Mouse (Mus musculus) spleen, adult 2 months (tissue): ENCODE data around the gene Cdk9. TPM values are rescaled to one million over a fixed set of nuclear protein-coding genes. Genes with fewer than 3 reads are reported as not detected.

Experiments
- DNase-seq, 2 experiments: peaks; one replicate each; pipeline versions ENCODE4 v3.0.0 to v3.0.0-alpha.2; 2012 to 2021; ENCODE audit warnings: low spot score in 2 of 2, low read depth in 1 of 2
- H3K27ac ChIP-seq: fragments of 200-500 bp; 2 replicates; pipeline ENCODE4 v1.5.1; 2012; ENCODE audit warnings: low read length, inconsistent platforms; ENCODE audit not compliant: insufficient read depth
- H3K27me3 ChIP-seq: fragments of 200-500 bp; 2 replicates; pipeline ENCODE4 v1.6.1; 2012; ENCODE audit warnings: mild to moderate bottlenecking, moderate library complexity, low read length, inconsistent platforms; ENCODE audit not compliant: control insufficient read depth, insufficient read depth
- H3K36me3 ChIP-seq: fragments of 200-500 bp; 2 replicates; pipeline ENCODE4 v1.6.1; 2012; ENCODE audit warnings: mild to moderate bottlenecking, low read length, inconsistent platforms; ENCODE audit not compliant: control insufficient read depth, insufficient read depth
- H3K4me1 ChIP-seq: fragments of 200-500 bp; 2 replicates; pipeline ENCODE4 v1.6.1; 2011; ENCODE audit warnings: inconsistent platforms; ENCODE audit not compliant: control insufficient read depth, insufficient read depth, insufficient read length
- H3K4me3 ChIP-seq: fragments of 200-500 bp; 2 replicates; pipeline ENCODE4 v1.5.1; 2011; ENCODE audit warnings: mild to moderate bottlenecking, inconsistent platforms; ENCODE audit not compliant: insufficient read depth, insufficient read length; ENCODE audit errors: extremely low read depth
- CTCF ChIP-seq: fragments of 200-500 bp; IDR thresholded peaks from 2 replicates; pipeline ENCODE4 v1.5.1; 2011; ENCODE audit warnings: mild to moderate bottlenecking, inconsistent platforms; ENCODE audit not compliant: insufficient read depth, insufficient read length, insufficient replicate concordance; ENCODE audit errors: extremely low read depth
- POLR2A ChIP-seq: fragments of 200-500 bp; IDR thresholded peaks from 2 replicates; pipeline ENCODE4 v1.6.1; 2011; ENCODE audit warnings: low read depth, low read length, inconsistent platforms
- WGBS: fragments of 180-500 bp; shearing (Covaris S2); methylation state at CpG from one replicate; pipeline ENCODE4 v1.1.7; 2018; 5-methylcytosine and 5-hydroxymethylcytosine counted together
- polyA plus RNA-seq: library from polyadenylated mRNA; depleted of rRNA; stranded (reverse); fragments of >200 nt; gene quantifications from 2 replicates; pipeline ENCODE4 v1.2.3, GENCODE M21; 2012

Cdk9 gene
- polyA plus RNA-seq, 1 experiment = 125 TPM

DNA sequence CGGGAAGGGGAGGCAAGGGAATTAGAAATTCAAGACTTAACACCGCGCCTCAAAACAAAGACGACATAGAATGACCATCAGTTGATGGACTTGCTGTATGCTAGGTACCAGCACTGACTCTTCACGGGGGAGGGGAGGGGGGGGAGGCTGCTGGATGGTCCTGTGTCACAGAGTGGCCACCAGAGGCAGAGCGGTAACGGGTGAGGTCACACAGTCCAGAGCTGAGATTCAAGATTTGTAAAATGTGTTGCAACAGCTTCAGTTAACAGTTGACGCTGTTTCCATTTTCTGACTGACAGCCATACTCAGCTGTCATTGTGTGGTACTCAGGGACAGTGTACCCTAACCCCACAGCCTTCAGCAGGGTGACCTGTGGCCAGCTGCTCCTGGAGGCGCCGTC is 39.3 kb upstream of the Cdk9 start:
- 92% methylated on average over 10 of the region's 10 CpGs for WGBS
- Histone ChIP-seq H3K36me3 (peaks cover 57% of the 10 kb centered on the region), H3K4me1 (no peaks in the 10 kb centered on the region), H3K27ac (no peak overlapping the region), H3K4me3 (no peak overlapping the region), H3K27me3 (no peaks in the 10 kb centered on the region)
- DNase-seq = no peak
- TF ChIP-seq POLR2A = no peak
- no peak for TF ChIP-seq CTCF

DNA sequence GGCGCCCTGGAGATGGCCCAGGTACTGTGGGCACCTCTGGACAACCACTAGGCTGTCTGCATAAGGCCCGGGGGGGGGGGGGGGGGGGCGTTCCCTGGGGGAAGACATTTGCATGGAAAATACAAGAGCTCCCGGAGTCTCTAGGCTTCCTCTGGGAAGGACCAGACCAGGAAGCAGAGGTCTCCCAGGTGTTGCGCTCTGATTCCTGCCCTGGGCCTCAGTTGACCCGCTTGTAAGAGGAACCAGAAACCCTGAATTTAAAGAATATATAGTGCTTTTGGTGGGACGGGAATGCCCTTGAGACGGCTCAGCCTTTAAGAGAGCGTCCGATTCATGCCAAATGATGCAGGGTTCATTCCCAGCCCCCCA is 38.8 kb upstream of the Cdk9 start:
- 95% methylated on average over 8 of the region's 10 CpGs for WGBS
- Histone ChIP-seq H3K27me3 (no peaks in the 10 kb centered on the region), H3K36me3 (peaks cover 62% of the 10 kb centered on the region), H3K27ac (no peak overlapping the region), H3K4me3 (no peak overlapping the region), H3K4me1 (no peaks in the 10 kb centered on the region)
- no peak for TF ChIP-seq POLR2A
- TF ChIP-seq CTCF = no peak
- no peak for DNase-seq

DNA sequence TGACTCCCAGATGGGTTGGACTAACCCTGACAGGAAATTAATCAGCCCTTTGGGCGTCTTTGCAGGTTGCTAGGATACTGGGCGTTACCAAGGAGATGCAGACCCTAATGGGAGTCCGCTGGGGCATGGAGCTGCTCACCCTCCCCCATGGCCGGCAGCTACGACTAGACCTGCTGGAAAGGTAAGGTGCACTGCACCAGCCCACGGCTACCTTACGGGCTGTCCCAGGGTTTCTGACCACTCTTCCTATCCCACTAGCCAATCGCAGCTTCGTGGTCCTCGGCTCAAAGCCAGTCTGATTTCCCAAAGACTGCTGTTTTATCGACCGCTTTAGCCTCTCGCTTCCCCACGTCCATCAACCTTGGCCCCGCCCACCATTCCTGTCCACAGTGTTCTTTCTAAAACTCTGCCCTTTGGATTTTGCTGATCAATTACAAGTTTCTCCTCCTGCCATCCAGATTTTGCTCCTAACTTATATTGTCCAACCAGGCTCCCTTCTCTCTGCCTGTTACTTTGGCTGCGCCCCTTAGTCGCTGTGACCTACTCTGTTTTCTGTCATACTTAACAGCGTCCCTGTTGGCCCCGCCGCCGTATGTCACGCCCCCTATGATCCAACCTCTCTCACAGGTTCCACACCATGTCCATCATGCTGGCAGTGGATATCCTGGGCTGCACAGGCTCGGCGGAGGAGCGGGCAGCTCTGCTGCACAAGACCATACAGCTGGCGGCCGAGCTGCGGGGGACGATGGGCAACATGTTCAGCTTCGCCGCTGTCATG is 38.2 kb upstream of the Cdk9 start:
- no peak overlapping the region for H3K4me3 ChIP-seq
- H3K27ac ChIP-seq = no peak overlapping the region
- H3K36me3 ChIP-seq = peaks cover 66% of the 10 kb centered on the region
- H3K27me3 ChIP-seq = no peaks in the 10 kb centered on the region
- no peaks in the 10 kb centered on the region for H3K4me1 ChIP-seq
- WGBS = 94% methylated on average over 31 of the region's 31 CpGs
- TF ChIP-seq POLR2A (no peak), CTCF (no peak)
- no peak for DNase-seq

DNA sequence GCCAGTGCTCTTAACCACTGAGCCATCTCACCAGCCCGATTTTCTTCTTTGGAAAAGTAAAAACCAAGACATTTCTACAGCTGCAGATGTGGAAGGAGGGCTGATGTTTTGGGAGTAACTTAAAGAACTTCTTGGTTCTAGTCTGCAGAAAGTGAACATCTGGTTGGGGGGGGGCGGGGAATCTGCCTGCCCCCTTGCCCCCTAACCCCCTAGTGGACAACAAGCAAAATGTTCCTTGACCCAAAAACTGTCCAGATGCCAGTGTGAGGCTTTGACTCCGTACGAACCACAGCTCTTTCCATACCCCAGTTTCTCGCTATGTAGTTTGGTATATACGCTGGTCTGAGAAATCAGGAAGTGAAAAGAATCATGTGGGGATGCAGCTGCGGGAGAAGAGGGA is 37.3 kb upstream of the Cdk9 start:
- H3K36me3 ChIP-seq = peaks cover 75% of the 10 kb centered on the region
- no peaks in the 10 kb centered on the region for H3K27me3 ChIP-seq
- no peak for DNase-seq
- no peak overlapping the region for H3K27ac ChIP-seq
- TF ChIP-seq POLR2A (no peak), CTCF (no peak)
- H3K4me1 ChIP-seq = no peaks in the 10 kb centered on the region
- WGBS = 76% methylated on average over 7 of the region's 7 CpGs
- H3K4me3 ChIP-seq = no peak overlapping the region

DNA sequence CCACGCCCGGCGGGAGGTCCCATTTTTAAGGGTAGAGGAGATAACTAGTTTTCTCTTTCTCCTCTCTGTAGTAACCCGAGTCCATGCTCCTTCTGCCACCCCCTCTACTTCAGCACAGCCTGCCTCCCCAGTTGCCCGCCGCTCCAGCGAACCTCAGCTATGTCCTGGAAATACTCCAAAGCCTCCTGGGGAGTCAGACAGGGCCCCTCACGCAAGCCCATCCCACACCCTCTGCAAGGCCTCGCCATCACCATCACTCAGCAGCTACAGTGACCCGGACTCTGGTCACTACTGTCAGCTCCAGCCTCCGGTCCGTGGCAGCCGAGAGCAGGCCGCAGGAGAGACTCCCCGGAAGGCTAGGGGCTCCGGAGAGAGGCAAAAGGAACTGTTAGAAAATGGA is 36.2 kb upstream of the Cdk9 start:
- TF ChIP-seq CTCF (no peak), POLR2A (no peak)
- 90% methylated on average over 16 of the region's 16 CpGs for WGBS
- no peak overlapping the region for H3K4me3 ChIP-seq
- no peak for DNase-seq
- peaks cover 75% of the 10 kb centered on the region for H3K36me3 ChIP-seq
- H3K4me1 ChIP-seq = no peaks in the 10 kb centered on the region
- no peak overlapping the region for H3K27ac ChIP-seq
- H3K27me3 ChIP-seq = no peaks in the 10 kb centered on the region

DNA sequence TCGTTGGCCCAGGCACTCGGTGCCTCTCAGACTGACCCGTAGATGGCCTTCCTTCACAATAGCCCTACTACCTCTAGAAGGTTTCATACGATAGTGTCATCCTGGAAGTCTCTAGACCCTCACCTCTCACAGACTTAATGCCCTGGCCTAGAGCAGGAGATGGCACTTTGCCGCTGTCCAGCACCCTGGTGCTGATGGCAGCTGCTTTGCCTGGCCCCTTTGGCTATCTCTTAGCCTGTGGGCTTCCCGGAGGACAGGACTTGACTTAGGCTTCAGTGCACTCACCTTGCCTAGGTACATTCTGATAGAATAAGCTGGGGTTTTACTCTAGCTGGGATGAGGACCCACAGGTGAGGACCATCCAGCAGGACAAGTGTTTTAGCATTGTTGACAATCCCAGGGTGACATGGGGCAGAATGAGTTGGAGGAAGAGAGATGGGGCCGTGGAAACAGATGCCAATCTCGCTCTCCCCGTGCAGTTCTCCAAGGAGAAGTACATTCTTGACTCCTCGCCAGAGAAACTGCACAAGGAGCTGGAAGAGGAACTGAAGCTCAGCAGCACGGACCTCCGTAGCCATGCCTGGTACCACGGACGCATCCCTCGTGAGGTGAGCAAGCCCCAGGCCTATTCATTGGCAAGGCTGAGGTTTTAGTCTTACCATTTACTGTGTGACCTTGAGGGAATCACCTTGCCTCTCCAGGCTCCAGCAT is 31.6 kb upstream of the Cdk9 start:
- 70% methylated on average over 15 of the region's 15 CpGs for WGBS
- no peak for TF ChIP-seq POLR2A
- TF ChIP-seq CTCF = no peak
- Histone ChIP-seq H3K27ac (no peak overlapping the region), H3K4me3 (no peak overlapping the region), H3K4me1 (no peaks in the 10 kb centered on the region; the same call in 1 of the 2 replicates), H3K36me3 (peaks cover 68% of the 10 kb centered on the region), H3K27me3 (no peaks in the 10 kb centered on the region)
- no peak for DNase-seq

DNA sequence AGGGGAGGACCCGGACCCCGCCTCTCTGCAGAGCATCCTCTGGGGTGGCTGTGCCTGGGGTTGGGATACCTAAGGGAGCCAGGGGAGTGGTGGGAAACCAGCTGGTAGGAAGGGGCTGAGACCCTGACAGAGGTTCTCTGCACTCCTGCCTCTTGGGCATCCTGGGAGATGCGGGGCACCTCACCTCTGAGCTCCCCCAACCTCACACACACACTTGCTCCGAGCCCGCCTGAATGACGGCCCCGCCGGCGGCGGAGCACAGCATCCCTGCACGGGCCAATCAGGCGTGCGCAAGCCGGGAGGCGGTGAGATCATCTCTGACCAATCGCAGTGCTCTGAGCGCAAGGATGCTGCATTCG is 29.3 kb upstream of the Cdk9 start:
- no peak for DNase-seq
- Histone ChIP-seq H3K4me1 (no peaks in the 10 kb centered on the region; the same call in 1 of the 2 replicates), H3K36me3 (peaks cover 64% of the 10 kb centered on the region), H3K27me3 (no peaks in the 10 kb centered on the region), H3K27ac (no peak overlapping the region), H3K4me3 (no peak overlapping the region)
- 94% methylated on average over 18 of the region's 18 CpGs for WGBS
- TF ChIP-seq CTCF = no peak
